Mouse (Mus musculus) neural tube, postnatal 0 days (tissue): Measurements from ENCODE around the gene Dhdh. TPM values are rescaled to one million over a fixed set of nuclear protein-coding genes. Genes with fewer than 3 reads are reported as not detected.

Experiments
- microRNA-seq: library from miRNA; unstranded; fragments of <30 nt; microRNA quantifications from one replicate; pipeline ENCODE4, GENCODE M21; 2016
- polyA plus RNA-seq: library from polyadenylated mRNA; unstranded; fragments of >200 nt; fragmentation: Nextera tagmentation; extraction: Ambion mirVana; gene quantifications from 2 replicates; pipeline ENCODE4 v1.2.1, GENCODE M21; 2015

Gene Dhdh
- 5.4 and 5.5 TPM in 2 replicates for polyA plus RNA-seq

DNA sequence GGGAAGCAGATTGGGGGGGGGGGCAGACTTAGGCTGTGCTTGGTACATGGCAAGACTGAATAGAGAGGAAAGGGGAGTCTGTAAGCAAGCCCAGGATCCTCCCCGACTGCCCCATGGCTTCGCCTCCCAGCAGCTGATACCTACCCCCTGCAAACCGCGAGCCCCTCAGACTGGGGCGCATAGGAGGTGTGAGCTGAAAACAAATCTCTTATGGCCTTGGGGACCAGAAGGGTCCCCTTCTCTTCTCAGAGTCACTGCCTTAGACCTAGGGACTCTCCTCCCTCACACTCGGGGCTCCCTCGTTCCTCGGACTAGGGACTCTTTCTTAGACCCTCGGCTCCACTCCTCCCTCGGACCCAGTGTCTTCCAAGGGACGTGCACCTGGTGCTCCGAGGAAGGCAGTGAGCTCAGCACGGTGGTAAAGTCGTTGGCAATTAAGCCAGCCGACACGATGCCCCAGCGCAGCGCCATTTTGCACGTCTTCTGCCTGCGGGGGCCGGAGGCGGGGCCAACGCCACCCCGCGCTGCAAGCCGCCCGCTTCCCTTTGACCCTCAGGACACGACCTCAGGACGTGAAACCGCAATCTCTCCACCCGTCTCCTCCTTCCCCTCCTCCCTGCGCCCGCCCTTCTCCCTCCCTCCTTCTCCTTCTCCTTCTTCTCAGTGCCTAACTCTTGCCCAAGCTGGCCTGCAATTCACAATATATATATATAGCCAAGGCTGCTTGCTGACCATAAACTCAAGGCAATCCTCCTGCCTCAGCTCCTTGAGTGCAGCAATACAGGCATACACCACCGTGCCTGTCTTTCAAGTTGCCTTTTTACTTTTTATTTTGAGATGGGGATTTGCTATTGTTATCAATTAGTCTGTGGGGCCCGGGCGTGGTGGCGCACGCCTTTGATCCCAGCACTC lies at the start of gene Dhdh:
Gene Dhdh, minus strand, starts transcription at position 513 of the 912 bp plus-strand sequence.

DNA sequence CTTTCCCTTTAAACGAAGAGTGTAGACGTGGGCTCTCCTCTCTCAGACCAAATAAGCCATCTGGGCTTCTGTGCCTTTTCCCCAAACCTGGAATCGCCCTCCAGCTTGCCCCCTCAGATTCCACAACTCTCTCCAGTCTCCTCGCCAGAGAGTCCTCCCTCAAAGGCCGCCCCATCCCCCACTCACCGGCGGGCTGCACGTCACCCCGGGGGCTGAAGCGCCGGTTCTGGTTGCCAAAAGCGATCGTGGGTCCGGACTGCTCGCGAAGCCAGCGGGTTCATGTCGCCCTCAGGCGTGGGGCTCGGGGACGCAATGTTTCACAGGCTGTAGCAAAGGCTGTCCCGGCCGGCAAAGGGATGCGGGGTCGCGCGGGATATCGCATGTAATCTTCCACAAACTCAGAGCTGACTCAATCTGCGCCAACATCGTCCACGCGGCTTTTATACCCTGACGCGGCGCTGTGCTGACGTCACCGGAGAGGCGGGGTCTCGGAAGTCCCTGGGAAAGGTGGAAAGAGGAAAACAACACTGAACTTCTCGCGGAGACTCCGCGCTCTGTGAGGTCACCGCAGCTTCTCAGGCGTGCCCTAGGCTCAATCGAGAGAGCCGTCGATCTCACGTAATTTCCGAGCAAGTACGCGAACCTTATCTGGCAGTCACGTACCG lies 37.3 kb upstream of the Dhdh start, which contains the start of the genes Ppp1r15a and Plekha4:
Gene Ppp1r15a, minus strand, starts transcription at position 460 of the 665 bp plus-strand sequence.
Gene Plekha4, plus strand, starts transcription at position 522 of the 665 bp plus-strand sequence.

DNA sequence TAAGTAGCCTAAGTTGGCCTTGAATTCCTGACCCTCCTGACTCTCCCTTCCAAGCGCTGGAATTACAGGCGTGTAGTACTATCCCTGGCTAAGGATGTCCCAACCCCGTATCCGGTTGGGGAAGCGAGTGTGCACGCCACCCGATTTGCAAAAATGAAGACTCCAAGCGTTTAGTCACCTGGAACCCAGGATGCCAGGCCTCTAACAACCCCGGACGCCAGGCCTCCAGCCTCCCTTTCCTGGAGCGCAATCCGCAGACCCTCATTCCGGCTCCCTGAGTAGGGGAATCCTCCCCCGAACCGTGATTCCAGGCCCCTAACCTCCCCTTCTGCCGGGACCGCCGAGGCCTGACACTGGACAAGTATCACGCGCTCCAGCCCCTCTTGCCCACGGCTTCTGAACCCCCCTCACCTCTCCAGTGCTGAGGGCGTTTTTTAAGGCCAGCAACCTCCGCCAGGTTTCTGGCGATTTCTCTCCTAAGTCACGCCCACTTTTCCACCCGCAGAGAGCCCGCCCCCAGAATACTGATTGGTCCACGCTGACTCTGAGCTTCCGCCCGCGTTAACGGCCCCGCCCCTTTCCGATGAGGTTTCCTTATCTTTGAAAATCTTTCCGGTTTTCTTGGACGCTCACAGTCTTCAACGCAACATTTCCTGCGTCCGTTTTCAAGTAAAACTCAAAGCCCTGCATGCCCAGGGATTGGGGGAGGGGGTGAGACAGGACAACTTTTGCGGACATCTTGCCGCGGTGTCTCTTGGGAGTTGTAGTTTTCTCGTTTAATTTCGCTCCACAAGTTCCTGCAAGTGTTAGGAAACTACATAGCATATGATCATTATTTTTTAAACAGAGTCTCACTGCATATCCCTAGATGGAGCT lies 21.5 kb upstream of the Dhdh start, which contains the start of gene Nucb1:
Gene Nucb1, minus strand, starts transcription at position 495 of the 876 bp plus-strand sequence.

DNA sequence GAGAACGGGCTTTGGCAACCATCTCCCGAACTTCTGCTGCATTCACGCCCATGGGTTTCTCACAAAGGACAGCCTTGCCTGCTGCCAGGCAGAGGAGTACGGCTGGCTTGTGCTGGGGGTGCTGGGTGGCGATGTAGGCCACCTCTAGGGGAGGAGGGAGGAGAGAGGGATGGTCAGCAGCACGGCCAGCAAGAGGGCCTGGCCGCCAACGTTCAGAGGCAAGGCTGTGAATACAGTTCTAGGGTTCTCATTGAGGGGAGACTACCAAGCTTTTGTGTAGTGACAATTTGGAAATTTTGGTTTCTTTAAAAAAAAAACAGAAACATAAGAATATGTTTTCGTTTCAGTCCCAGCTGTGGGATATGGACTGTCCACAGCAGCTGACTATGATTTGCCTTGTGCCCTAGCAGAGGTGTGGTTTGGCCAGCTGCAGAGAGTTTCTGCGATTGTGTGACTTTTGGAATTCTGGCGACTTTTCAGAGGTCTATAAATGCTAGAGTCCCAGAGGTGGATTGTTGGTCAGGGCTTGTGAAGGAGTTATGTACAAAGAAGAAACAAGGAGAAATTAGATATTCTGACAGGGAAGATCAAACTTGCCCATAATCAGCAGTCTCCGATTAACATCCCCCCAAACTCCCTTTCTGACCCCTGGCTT lies 1.7 kb downstream of the Dhdh start, which contains the start of gene Gm45808:
Gene Gm45808, minus strand, starts transcription at position 51 of the 655 bp plus-strand sequence.

DNA sequence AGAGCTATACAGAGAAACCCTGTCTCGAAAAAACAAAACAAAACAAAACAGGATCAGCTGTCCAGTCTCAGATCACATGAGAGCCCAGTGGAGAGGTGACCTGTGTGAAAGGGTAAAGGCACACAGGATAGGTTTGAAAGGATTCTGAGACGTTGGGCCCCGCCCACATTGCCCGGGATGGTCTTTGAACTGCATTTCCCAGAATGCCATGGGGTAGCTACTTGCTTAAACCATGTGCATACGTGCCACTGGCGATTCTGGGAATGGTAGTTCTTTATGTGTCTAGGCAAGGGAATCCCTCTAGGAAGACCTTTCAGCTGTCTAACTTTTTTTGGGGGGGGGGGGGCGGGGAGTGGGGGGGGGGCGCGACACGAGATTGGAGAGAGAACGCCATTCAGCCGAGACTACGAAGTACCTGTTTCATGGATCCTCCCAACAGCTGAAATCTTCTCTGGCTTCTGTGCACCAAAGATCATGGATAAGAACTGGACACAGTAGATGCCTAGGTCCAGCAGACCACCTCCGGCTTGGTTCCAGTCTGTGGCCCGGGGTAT lies 7.2 kb downstream of the Dhdh start, which contains the start of gene Tulp2:
Gene Tulp2, plus strand, starts transcription at position 504 of the 554 bp plus-strand sequence.

DNA sequence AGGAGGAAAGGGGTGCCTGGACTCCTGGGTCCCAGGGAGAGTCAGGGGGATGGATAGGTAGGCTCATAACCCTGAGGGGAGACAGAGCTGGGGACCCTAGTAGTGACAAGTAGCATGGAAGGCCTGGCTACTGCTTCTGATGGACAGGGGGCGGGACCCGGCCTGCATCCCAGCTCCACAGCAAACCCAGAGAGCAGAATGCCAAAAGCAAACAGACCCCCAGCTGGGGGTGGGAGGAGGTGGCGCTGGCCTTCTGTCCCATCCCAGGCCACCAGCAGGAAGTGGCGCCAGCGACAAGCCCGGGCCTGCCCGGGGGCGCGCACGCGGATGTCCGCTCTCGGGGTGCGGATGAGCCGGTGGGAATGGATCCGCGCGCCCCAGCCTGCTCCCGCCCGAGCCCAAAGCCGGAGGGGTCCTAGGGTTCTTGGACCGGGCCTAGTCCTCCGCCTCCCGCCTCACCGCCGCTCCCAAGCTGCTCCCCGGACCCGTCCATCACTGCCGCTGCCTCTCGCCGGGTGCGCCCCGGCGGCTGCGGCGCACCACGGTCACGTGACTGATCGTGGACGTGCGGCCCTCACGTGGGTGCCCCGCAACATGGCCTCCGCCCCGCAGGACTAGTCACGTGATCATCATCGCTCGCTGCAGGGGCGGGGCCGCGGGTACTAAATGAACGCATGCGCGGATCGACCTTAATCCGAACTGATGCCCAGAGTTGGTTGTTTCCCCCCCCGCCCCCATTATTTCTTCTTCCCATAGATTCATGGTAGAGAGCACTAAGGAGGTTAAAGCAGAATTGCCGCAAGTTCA lies 22.1 kb downstream of the Dhdh start, which contains the start of gene Bax:
Gene Bax, minus strand, starts transcription at position 616 of the 807 bp plus-strand sequence.

DNA sequence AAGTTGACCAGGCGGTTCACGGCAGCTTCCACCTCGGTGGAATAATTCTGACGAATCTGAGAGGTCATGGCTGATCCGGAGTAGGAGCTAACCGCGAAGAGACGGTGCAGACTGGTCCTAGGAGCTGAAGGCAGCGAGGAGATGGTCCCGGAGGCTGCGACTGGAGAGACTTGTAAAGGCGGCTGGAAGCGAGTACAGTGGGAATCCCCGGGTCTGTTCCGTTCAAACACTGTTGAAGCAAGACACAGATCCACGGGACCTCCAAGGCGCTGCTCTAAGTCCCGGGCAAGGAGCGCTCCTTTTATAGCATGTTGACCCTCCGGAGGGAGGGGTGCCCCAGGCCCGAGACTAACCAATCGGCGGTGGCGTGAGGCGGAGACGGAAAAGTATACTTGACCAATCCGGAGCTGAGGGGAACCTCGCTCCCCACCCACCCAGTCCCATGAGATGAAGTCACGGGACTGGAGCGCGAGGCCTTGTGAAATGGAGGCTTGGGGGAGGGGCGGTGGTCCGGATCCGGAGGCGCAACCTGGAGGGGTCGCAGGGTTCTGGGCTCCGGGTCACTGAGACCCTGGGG lies 29.0 kb downstream of the Dhdh start, which contains the start of gene Ftl1:
Gene Ftl1, minus strand, starts transcription at position 321 of the 577 bp plus-strand sequence.

DNA sequence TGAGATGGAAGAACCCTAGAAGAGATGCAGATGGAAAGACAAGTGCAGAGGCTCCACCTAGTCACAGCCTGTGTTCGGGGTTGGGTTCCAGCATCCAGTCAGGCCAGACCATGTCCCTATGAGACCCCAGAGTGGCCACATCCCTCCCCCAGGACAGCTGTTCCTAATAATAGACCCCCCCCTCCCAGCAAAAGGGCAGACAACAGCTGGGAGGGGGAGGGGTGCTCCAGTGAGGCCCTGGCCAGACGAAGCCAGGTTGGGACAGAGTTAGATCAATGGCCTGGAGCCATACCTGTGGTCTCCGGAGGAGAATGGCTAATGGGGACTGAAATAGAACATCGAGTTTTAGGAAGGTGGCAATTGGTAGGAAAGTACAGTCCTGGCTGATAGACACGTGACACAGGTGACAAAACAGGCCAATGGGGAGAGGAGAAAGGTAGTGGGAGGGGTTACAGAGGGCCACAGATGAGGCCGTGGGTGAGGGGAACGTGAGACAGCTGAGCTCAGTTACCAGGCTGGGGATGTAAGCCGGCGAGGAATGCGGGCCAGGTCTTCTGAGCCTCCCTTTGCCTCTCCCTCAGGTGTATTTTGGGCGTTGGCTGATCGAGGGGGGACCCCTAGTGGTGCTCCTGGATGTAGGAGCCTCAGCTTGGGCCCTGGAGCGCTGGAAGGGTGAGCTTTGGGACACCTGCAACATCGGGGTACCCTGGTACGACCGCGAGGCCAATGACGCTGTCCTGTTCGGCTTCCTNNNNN lies 50.9 kb downstream of the Dhdh start, which contains the start of gene Ruvbl2:
Gene Ruvbl2, minus strand, starts transcription at position 576 of the 756 bp plus-strand sequence.

DNA sequence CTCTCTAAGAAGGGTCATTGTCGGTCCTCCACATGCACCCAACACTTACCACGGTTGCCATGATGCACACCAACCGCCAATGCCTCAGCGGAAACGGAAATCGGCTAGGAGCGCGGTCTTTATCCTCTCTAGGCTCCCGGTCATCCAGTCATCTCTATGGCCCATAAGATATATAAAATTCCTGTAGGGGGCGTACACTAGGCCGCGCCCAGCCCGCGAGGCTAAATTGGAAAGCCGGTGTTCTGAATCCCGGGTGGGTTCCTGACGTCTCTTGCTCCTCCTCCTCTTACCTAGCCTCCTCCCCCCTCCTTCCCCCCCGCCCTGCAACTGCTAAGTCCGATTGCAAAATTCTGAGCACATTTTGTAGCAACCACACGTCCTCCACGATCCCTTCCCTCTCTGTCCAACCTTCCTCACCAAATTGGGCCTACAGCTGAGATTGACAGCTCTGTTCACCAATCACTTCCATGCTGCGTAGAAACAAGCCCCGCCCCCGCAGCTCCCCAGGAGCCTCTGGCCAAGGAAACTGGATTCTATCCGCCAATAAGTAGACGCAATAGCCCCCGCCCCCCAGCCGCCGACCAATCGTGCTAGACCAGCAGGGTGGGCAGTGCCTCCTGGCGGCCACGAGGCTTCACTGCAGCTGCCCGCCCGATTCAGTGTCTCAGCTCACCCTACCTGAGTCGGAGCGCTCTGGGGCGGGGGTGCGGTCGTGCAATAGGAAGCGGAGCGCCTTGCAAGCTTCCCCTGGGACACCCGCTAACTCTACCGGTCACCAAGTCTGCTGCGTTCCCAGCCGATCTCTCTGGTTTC lies 54.2 kb downstream of the Dhdh start, which contains the start of gene Gys1:
Gene Gys1, plus strand, starts transcription at position 642 of the 813 bp plus-strand sequence.

Small RNA genes lying within 50 kb of the gene (microRNA-seq; reads per million reads assigned to microRNA genes)
- gene Gm22133 = not detected

Other genes with a start within 250 kb of the Dhdh start
- gene Cd37, start 249.7 kb downstream of the Dhdh start, polyA plus RNA-seq = 3.1 and 4.6 TPM in 2 replicates
- gene Slc6a16, start 247.7 kb downstream of the Dhdh start, polyA plus RNA-seq = 2.2 and 2.6 TPM in 2 replicates
- gene Slc6a21, start 211.3 kb downstream of the Dhdh start, polyA plus RNA-seq = not detected in 2 replicates
- gene Trpm4, start 155.0 kb downstream of the Dhdh start, polyA plus RNA-seq = 11.8 and 12.6 TPM in 2 replicates
- gene Hrc, start 153.5 kb downstream of the Dhdh start, polyA plus RNA-seq = 0.52 and 0.62 TPM in 2 replicates
- 33.9 and 35.6 TPM in 2 replicates for gene Ppfia3, start 121.8 kb downstream of the Dhdh start, polyA plus RNA-seq
- gene Lin7b, start 118.2 kb downstream of the Dhdh start, polyA plus RNA-seq = 111 and 123 TPM in 2 replicates
- gene Snrnp70, start 93.1 kb downstream of the Dhdh start, polyA plus RNA-seq = 146 and 152 TPM in 2 replicates
- not detected in 2 replicates for gene Kcna7, start 83.2 kb downstream of the Dhdh start, polyA plus RNA-seq
- gene Ntf5, start 75.1 kb downstream of the Dhdh start, polyA plus RNA-seq = 0.10 TPM in 1 of 2 replicates, not detected in the other
- gene Lhb, start 68.0 kb downstream of the Dhdh start, polyA plus RNA-seq = 0.37 and 0.48 TPM in 2 replicates
- gene Gys1, start 54.0 kb downstream of the Dhdh start, polyA plus RNA-seq = 16.4 and 18.9 TPM in 2 replicates
- 83.2 and 91.0 TPM in 2 replicates for gene Ruvbl2, start 50.7 kb downstream of the Dhdh start, polyA plus RNA-seq
- 3,929 and 4,285 TPM in 2 replicates for gene Ftl1, start 28.9 kb downstream of the Dhdh start, polyA plus RNA-seq
- 248 and 251 TPM in 2 replicates for gene Bax, start 21.9 kb downstream of the Dhdh start, polyA plus RNA-seq
- gene Tulp2, start 6.9 kb downstream of the Dhdh start, polyA plus RNA-seq = 0.29 and 0.49 TPM in 2 replicates
- not detected in 2 replicates for gene Gm45808, start 2.0 kb downstream of the Dhdh start, polyA plus RNA-seq
- gene Nucb1, start 21.6 kb upstream of the Dhdh start, polyA plus RNA-seq = 143 and 157 TPM in 2 replicates
- 18.4 and 20.1 TPM in 2 replicates for gene Ppp1r15a, start 37.5 kb upstream of the Dhdh start, polyA plus RNA-seq
- gene Plekha4, start 37.5 kb upstream of the Dhdh start, polyA plus RNA-seq = 5.5 and 6.7 TPM in 2 replicates
- gene Hsd17b14, start 66.1 kb upstream of the Dhdh start, polyA plus RNA-seq = 0.62 and 0.81 TPM in 2 replicates
- gene Bcat2, start 81.3 kb upstream of the Dhdh start, polyA plus RNA-seq = 19.8 and 21.5 TPM in 2 replicates
- not detected in 2 replicates for gene Fgf21, start 126.7 kb upstream of the Dhdh start, polyA plus RNA-seq
- gene Fut1, start 128.5 kb upstream of the Dhdh start, polyA plus RNA-seq = 0.14 TPM in 1 of 2 replicates, not detected in the other
- gene Izumo1, start 133.0 kb upstream of the Dhdh start, polyA plus RNA-seq = 0.10 TPM in 1 of 2 replicates, not detected in the other
- gene Rasip1, start 138.7 kb upstream of the Dhdh start, polyA plus RNA-seq = 18.8 and 19.9 TPM in 2 replicates
- gene Mamstr, start 151.2 kb upstream of the Dhdh start, polyA plus RNA-seq = 4.5 and 5.3 TPM in 2 replicates
- 0.10 and 0.12 TPM in 2 replicates for gene Fut2, start 177.6 kb upstream of the Dhdh start, polyA plus RNA-seq
- 1.4 and 1.6 TPM in 2 replicates for gene Ntn5, start 195.2 kb upstream of the Dhdh start, polyA plus RNA-seq
- 0.45 and 0.58 TPM in 2 replicates for gene Sec1, start 205.6 kb upstream of the Dhdh start, polyA plus RNA-seq
- 92.0 and 100.0 TPM in 2 replicates for gene Car11, start 211.0 kb upstream of the Dhdh start, polyA plus RNA-seq
- gene Dbp, start 216.3 kb upstream of the Dhdh start, polyA plus RNA-seq = 6.3 and 8.5 TPM in 2 replicates
- 516 and 551 TPM in 2 replicates for gene Rpl18, start 226.7 kb upstream of the Dhdh start, polyA plus RNA-seq
- 18.9 and 20.8 TPM in 2 replicates for gene Sphk2, start 229.2 kb upstream of the Dhdh start, polyA plus RNA-seq
- gene Fam83e, start 232.4 kb upstream of the Dhdh start, polyA plus RNA-seq = 0.14 TPM in 1 of 2 replicates, not detected in the other
- gene Spaca4, start 237.0 kb upstream of the Dhdh start, polyA plus RNA-seq = not detected in 2 replicates